Mouse (Mus musculus) cerebellum, adult 18-20 months (tissue): Measurements from ENCODE around the gene Faf1.

Source experiments
- DNase-seq, 2 experiments: peaks; one replicate each; pipeline ENCODE4 v3.0.0; 2021

Gene Faf1

DNA sequence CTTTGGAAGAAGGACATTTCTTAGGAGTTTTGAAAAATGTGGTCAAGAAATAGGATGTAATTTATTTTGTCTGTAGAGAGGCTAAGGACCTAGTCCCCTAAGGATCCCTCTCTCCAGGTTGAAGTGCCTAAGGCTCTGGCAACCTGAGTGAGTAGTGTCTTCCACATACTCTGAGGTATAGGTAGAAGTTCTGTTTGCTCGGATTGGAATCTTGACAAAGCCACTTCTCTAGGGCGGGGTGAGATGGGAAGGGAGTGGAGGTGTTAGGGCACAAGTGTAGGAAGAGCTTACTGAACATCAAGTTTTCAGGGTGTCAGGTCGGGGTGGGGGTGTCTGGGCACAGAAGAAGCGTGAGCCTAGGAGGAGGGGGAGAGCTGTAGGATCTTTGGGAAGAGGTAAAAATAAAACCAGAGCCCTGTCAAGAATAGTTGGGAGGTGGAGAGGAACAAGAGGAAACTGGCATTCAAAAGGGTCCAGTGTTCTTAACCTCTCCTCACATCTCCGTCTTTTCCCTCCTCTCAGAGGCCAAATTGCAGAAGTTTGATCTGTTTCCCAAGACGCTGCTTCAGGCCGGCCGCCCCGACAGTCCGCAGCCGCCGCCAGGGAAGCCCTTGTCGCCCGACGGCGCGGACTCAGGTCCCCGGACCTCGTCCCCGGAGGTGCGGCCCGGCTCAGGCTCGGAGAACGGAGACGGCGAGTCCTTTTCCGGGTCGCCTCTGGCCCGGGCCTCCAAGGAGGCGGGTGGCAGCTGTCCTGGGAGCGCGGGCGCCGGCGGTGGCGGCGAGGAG, 304.9 kb downstream of the Faf1 start:
- DNase-seq = no peak

DNA sequence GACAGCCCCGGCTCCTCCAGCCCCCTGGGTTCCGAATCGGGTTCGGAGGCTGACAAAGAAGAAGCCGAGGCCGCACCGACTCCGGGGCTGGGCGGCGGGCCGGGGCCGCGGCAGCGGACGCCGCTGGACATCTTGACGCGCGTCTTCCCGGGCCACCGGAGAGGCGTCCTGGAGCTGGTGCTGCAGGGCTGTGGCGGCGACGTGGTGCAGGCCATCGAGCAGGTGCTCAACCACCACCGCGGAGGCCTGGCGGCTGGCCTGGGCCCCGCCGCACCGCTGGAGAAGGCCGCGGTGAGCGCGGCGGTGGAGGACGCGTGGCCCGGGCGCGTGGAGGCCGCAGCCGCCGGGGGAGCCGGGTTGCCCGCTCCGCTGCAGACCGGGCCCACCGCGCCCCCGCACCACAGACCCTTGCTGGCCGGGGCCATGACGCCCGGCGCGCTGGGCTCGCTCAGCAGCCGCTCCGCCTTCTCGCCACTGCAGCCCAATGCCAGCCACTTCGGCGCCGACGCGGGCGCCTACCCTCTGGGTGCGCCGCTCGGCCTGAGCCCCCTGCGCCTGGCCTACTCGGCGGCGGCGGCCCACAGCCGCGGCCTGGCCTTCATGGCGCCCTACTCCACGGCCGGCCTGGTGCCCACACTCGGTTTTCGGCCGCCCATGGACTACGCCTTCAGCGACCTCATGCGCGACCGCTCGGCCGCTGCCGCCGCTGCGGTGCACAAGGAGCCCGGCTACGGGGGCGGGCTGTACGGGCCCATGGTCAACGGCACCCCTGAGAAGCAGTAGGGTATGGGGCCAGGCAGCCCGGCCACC, 305.7 kb downstream of the Faf1 start:
- DNase-seq = no peak

DNA sequence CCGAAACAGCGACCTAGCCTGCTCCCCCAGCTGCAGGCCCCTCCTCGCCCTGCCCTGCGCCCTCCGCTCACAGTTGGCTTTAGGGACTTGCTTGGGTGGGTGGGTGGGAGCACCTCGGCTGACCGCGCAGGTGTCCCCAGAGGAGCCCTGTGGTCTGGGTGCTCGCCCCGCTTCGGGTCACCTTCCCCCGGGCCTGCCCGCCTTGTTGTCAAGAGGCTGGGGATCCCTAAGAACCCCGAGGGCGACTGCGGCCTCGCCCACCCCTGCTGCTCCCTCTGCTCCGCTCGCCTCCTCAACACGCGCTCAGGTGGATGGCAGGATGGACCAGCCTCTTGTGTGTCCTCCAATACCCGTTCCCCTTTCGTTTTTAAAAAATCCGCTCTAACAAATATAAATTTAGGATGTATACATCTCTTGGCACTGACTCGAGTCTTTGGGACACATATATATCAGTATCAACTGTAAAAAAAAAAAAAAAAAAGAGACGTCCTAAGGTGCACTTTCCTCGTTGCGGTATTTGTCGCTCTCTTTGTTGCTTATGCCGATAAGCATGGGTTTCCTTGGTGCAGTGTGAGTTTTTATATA, 306.4 kb downstream of the Faf1 start:
- DNase-seq = no peak

DNA sequence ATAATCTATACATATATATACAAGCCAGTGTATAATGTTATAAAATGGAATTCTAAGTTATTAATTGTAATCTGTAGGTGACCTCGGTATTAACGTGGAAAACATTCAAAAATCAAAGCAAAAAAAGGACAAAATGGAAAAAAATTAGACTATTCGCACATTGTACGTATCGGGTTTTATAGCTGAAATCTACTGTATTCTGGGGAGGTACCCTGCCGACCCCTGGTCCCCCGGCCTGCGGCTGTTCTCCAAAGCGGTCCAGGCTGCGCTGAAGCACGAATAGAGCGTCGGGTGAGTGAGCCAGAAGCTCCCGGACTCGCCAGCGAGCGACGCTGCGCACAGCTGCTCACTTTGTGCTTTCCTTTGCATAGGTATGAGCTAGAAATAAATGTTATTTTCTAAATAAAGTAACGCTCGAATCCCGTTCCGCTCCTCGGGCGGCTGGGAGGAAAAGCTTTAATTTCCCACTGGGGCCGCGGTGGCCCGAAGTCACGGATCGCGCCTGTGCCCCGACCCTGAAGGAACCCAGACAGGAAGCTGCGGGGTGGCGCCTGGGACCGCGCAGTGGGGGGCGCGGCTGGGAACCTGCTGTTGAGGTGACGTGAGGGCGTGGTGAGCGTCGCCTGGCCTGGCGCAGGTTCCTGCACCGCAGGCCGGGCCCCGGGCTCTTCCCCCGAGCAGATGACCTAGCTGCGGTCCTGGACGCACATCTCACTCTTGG, 307.1 kb downstream of the Faf1 start:
- DNase-seq = peak in 1 of 2 experiments; percentile 11

DNA sequence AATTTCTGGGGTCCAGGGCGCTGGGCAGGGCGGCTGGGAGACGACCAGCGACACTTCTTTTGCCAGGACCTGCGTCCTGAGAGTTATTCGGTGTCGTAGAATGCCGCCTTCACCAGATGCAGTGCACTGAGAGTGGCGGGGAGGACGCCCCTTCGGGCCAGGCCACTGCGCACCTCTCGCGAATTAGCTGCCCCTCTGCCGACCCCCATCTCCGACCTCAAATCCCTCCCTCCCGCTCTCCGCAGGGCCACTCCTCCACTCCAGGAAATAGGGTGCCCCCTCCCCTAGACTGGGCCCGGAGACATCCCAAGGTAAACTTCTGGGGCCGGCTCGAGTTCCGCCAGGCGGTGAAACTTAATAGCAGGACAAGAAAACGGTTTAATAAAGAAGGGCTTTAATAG, 307.6 kb downstream of the Faf1 start:
- no peak for DNase-seq

DNA sequence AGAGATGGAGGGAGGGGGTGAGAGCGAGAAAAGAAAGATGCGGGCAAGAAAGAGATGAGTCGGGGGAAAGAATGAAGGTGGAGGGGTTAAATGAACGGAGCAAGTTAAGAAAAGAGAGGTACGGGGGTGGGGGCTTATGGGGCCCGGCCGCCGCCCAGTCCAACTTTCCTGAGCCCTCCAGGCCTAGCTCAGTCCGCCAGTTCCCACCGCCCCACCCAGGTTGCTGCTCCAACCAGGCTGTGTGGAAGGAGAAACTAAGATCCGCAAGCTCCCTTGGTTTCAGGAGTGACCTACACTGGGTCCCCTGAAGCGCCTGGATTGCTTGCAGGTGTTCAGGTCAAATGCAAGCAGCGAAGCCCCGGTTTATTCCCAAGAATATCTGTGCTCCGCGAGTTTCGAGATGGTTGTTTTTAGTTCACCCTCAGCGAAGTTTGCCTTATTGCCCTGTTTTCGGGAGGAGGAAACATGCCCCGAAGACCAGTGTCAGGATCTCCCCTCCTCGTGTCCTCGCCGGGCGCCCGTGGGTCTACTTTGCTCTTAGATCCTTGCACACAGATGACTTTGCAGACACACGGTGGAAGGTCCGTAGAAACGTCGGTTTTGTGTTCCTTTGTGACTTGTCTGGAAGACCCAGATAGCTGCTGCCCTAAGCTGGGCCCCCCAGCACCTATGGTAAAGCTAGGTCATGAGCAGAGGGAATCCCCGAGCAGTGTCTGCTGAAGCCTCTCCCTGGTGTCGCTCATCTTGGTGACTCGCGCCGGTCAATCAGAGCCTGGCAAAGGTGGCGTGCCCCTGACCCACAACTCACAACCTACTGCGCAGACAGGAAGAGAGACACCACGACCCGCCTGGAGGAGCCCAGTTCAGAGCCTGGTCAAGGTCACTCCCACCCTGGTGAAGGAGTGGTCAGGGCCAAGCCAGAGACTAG, 308.4 kb downstream of the Faf1 start:
- DNase-seq = no peak

DNA sequence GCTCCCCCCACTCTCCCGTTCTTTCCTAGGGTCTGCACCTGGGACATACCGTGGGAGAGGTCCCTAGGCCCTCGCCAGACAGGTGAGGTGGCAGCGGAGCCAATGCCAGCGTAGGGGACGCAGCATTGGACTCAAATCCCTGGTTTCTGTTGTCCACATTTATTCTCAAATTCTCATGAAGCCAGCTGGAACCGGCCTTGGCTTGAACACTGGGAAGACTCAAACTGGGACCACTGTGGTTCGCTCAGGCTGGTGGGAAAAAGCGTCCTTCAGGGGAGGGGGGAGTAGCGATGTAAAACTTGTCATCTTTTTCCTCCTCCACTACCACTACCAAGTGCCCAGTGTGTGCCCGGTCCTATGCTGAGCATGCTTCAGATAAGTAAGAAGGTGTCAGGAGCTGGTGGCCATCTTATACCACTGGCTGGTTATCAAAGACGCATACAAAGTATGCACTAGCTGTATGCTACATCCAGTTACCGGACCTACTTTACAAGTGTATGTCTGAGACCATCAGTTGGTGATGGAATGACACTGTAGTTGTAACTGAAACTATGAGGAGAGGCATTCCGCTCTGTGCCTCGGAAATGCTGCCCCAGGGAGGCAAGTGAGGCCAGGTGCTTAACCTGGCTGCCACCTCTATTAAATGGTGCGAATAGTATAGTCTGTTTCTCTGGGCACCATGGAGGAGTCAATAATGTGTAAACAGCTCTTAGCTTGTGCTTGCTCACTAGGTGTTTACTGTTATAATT, 309.2 kb downstream of the Faf1 start:
- DNase-seq = no peak

DNA sequence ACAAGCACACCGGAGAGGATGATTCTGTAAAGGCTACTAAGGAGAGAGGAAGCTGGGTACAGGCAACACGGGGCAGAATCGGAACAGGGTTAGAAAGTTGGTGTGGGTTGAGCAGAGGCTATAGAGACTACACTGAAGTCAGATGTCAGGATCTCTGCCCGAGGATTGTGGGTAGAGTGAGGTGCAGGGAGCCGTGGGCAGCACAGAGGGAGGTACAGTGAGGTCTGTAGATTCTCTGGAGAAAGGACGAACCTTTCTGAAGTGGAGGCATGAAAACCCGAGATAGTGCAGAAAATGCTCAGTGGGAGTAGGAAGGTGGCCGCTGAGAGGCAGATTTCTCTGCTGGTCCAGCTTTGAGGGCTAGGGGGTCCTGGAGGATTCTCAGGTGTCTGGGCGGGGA, 309.9 kb downstream of the Faf1 start:
- no peak for DNase-seq

DNA sequence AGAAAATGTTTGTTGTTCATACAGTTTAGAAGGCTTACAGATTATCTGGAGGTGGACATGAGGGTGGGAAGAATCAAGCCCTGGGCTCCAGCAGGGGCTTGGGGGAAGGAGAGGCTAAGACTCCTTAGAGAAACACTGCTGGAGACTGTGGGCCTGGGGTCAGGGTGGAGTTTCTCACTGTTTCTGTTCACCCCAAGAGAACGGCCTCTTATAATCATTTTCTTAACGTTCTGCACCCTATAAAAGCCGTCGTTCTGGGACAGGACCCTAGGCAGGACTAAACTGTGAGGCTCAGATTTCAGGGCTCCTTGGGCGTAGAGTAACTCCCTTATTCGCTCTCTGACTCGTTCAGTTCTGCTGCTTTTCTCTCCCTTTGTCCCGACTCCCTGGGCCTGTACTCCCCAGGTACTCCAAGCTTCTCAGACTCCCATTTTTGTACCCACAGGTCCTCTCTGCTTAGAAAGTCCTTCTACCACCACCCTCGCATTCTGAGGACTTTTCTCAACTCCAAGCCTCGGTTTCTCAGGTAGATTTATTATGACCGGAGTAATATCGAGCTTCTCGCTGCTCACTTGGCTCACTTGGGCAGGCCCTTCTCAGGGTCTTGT, 310.5 kb downstream of the Faf1 start:
- no peak for DNase-seq

- DNase-seq = no peak
Observed at GRCm38 (mm10) chr4:109987560-109988362, 311.4 kb downstream of the Faf1 start.

DNA sequence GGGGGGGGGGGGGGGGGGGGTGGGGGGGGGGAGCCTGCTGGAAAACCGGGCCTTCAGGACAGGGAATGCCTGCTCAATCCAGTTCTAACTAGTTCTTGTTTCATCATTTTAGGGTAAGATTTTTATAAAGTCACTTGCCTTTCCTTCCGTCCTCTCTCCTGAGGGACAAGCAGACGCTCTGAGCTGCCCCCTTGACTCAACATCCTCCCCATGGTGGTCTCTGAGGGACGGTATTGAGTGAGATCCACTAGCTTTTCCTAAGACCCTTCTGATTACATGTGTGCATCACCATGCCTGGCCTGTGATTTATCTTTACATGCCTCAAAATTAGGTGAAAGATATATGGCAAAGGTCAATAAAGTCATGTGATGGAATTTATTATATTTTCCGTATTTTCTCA, 312.0 kb downstream of the Faf1 start:
- DNase-seq = no peak

DNA sequence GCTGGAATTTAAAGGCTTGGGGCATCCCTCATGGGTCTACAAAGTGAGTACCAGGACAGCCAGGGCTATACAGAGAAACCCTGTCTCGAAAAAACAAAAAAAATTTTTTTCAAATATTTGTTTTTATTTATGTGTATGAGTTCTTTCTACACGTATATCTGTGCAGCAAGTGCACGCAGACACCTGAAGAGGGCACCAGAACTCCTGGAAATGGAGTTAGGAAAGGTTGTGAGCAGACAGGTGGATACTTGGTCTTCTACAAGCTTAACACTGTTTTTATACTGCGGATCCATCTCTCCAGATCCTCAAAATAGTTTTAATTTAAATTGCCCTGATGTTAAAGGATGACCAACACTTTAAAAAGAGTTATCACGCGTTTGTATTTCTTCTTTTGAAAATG, 312.8 kb downstream of the Faf1 start:
- no peak for DNase-seq

GRCm38 (mm10) chr4:110006044-110006443, 329.7 kb downstream of the Faf1 start:
- no peak for DNase-seq
